Mouse (Mus musculus) kidney, embryonic 14.5 days (tissue): ENCODE measurements around the gene Zbtb34. TPM values are rescaled to one million over a fixed set of nuclear protein-coding genes. Genes with fewer than 3 reads are reported as not detected.

Experiments used
- ATAC-seq: fragments of 200-750 bp; cut with Nextera tagmentation; 2 replicates; pipeline ENCODE4 v1.8.0; 2017; ENCODE audit warnings: moderate number of reproducible peaks, mild to moderate bottlenecking, moderate TSS enrichment, moderate library complexity; ENCODE audit not compliant: low FRiP score, low TSS enrichment
- H3K27ac ChIP-seq: fragments of 300-500 bp; sonication (generic); 2 replicates; pipeline ENCODE4 v1.5.1; 2014; ENCODE audit warnings: low read depth, mild to moderate bottlenecking, low read length, moderate library complexity, mixed read lengths
- H3K27me3 ChIP-seq: fragments of 300-500 bp; sonication (generic); 2 replicates; pipeline ENCODE4 v1.6.1; 2014; ENCODE audit warnings: mild to moderate bottlenecking, low read length; ENCODE audit not compliant: control insufficient read depth, insufficient read depth
- H3K36me3 ChIP-seq: fragments of 300-500 bp; sonication (generic); 2 replicates; pipeline ENCODE4 v1.6.1; 2014; ENCODE audit warnings: low read length, mixed read lengths; ENCODE audit not compliant: control insufficient read depth, insufficient read depth
- H3K4me1 ChIP-seq: fragments of 300-500 bp; sonication (generic); 2 replicates; pipeline ENCODE4 v1.6.1; 2014; ENCODE audit warnings: low read length, mixed read lengths; ENCODE audit not compliant: control insufficient read depth, insufficient read depth
- H3K4me2 ChIP-seq: fragments of 300-500 bp; sonication (generic); replicated peaks from 2 replicates; pipeline ENCODE4 v1.6.1; 2014; ENCODE audit warnings: low read depth, mild to moderate bottlenecking, low read length
- H3K4me3 ChIP-seq: fragments of 300-500 bp; sonication (generic); 2 replicates; pipeline ENCODE4 v1.5.1; 2014; ENCODE audit warnings: mild to moderate bottlenecking, low read length
- H3K9ac ChIP-seq: fragments of 300-500 bp; sonication (generic); 2 replicates; pipeline ENCODE4 v1.6.1; 2014; ENCODE audit warnings: low read depth, mild to moderate bottlenecking, low read length, moderate library complexity
- H3K9me3 ChIP-seq: fragments of 300-500 bp; sonication (generic); 2 replicates; pipeline ENCODE4 v1.6.1; 2016; ENCODE audit warnings: low read length; ENCODE audit not compliant: control insufficient read depth
- WGBS: fragments of 180-500 bp; shearing (Covaris S2); extraction: QIAGEN DNeasy Blood & Tissue Kit; methylation state at CpG from one replicate; pipeline ENCODE4 v1.1.7; 2014; 5-methylcytosine and 5-hydroxymethylcytosine counted together
- polyA plus RNA-seq: library from polyadenylated mRNA; unstranded; fragments of >200 nt; fragmentation: Nextera tagmentation; extraction: Ambion mirVana; gene quantifications from 2 replicates; pipeline ENCODE4 v1.2.1, GENCODE M21; 2014

Gene Zbtb34
- polyA plus RNA-seq, 1 experiment from 2014 or later, result 8.1 TPM

DNA sequence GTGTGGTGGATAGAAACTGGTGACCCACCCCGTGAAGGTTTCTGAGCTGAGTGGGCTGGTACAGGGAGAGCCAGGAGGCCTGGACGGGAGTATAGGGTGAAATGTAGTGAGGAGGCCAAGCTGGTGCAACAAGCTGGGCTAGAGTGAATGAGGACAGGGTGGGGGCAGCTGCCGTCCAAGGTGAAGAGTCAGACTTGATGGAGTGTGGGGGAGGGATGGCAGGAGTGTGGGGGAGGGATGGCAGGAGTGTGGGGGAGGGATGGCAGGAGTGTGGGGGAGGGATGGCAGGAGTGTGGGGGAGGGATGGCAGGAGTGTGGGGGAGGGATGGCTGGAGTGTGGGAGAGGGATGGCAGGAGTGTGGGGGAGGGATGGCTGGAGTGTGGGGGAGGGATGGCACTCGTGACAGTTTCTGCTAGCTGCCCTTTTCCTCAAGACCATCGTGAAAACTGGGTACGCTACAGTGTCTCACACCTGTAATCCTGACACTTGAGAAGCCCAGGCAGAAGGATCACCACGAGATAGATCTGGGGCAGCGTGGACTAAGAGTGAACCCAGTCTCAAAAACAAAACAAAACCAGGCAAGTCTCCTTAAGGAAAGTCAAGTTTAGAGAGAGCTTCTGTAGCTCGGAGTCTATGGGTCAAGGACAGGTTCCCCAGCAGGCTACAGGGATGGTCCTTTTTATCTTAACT lies 9.0 kb upstream of the Zbtb34 start:
- Histone ChIP-seq H3K4me3 (no peak overlapping the region), H3K9me3 (no peaks in the 10 kb centered on the region), H3K27me3 (no peaks in the 10 kb centered on the region), H3K4me1 (no peaks in the 10 kb centered on the region), H3K36me3 (no peaks in the 10 kb centered on the region), H3K27ac (no peak overlapping the region), H3K4me2 (0 out of 2 replicates have a peak overlapping the region, but pooled peaks have one; percentile 5), H3K9ac (no peak overlapping the region)
- peak; percentile 68 for ATAC-seq
- WGBS, result 10% methylated on average over 9 of the region's 9 CpGs

GRCm38 (mm10) chr2:33439471-33439881 lies 8.4 kb upstream of the Zbtb34 start:
- ATAC-seq, result 0 out of 2 replicates have a peak, but pooled peaks have one; percentile 9
- Histone ChIP-seq H3K9ac (no peak overlapping the region), H3K4me3 (no peak overlapping the region), H3K36me3 (no peaks in the 10 kb centered on the region), H3K27me3 (no peaks in the 10 kb centered on the region), H3K4me2 (0 out of 2 replicates have a peak overlapping the region, but pooled peaks have one; percentile 5), H3K27ac (no peak overlapping the region), H3K9me3 (no peaks in the 10 kb centered on the region), H3K4me1 (no peaks in the 10 kb centered on the region)
- 9% methylated on average over 8 of the region's 8 CpGs for WGBS

- no peaks in the 10 kb centered on the region for H3K4me1 ChIP-seq
These were observed 7.3 kb upstream of the Zbtb34 start for GRCm38 (mm10) chr2:33438377-33438776.

GRCm38 (mm10) chr2:33437184-33437583 lies 6.1 kb upstream of the Zbtb34 start:
- Histone ChIP-seq H3K4me3 (no peak overlapping the region), H3K27ac (no peak overlapping the region), H3K4me2 (no peak overlapping the region), H3K9ac (no peak overlapping the region), H3K27me3 (no peaks in the 10 kb centered on the region), H3K36me3 (no peaks in the 10 kb centered on the region), H3K9me3 (no peaks in the 10 kb centered on the region), H3K4me1 (no peaks in the 10 kb centered on the region)
- ATAC-seq, result no peak
- WGBS, result 55% methylated on average over 11 of the region's 11 CpGs

More at GRCm38 (mm10) chr2:33438377-33438776, 7.3 kb upstream of the Zbtb34 start:
- Histone ChIP-seq H3K27ac (no peak overlapping the region), H3K36me3 (no peaks in the 10 kb centered on the region), H3K4me3 (no peak overlapping the region), H3K4me2 (no peak overlapping the region), H3K9ac (no peak overlapping the region), H3K27me3 (no peaks in the 10 kb centered on the region), H3K9me3 (no peaks in the 10 kb centered on the region)
- WGBS, result 43% methylated on average over 2 of the region's 2 CpGs
- no peak for ATAC-seq

GRCm38 (mm10) chr2:33436035-33436580 lies 5.0 kb upstream of the Zbtb34 start:
- WGBS, result 1% methylated on average over 16 of the region's 16 CpGs
- no peak overlapping the region for H3K27ac ChIP-seq

GRCm38 (mm10) chr2:33435036-33435650 lies 4.0 kb upstream of the Zbtb34 start:
- Histone ChIP-seq H3K27me3 (no peaks in the 10 kb centered on the region), H3K9me3 (no peaks in the 10 kb centered on the region), H3K4me1 (peaks cover 3% of the 10 kb centered on the region), H3K4me3 (no peak overlapping the region), H3K27ac (no peak overlapping the region), H3K9ac (no peak overlapping the region), H3K4me2 (no peak overlapping the region), H3K36me3 (no peaks in the 10 kb centered on the region)
- no peak for ATAC-seq
- 45% methylated on average over 8 of the region's 8 CpGs for WGBS

More at GRCm38 (mm10) chr2:33436035-33436580, 5.0 kb upstream of the Zbtb34 start:
- H3K4me2 ChIP-seq, result peak overlapping the region; percentile 38
- H3K27me3 ChIP-seq, result no peaks in the 10 kb centered on the region
- H3K4me3 ChIP-seq, result 0 out of 2 replicates have a peak overlapping the region, but pooled peaks have one; percentile 12
- ATAC-seq, result no peak
- H3K4me1 ChIP-seq, result no peaks in the 10 kb centered on the region
- no peaks in the 10 kb centered on the region for H3K9me3 ChIP-seq
- H3K9ac ChIP-seq, result peak overlapping the region; percentile 14; the same call in 1 of the 2 replicates
- no peaks in the 10 kb centered on the region for H3K36me3 ChIP-seq

DNA sequence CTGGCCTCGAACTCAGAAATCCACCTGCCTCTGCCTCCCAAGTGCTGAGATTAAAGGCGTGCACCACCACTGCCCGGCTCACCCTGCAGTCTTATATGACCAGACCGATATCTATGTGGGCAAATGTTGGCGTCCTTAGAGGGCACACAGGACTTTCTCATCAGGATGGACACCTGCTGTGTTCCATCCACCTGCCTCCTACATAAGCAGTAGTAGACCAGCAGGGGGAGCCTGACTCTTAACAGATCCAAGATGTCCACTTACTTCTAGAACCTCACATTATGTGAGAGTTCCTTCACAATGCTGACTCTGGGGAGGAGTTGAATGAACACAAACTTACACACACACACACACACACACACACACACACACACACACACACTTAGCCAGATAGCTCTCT lies 1.8 kb upstream of the Zbtb34 start:
- no peak for ATAC-seq
- Histone ChIP-seq H3K36me3 (no peaks in the 10 kb centered on the region), H3K9me3 (no peaks in the 10 kb centered on the region), H3K9ac (no peak overlapping the region), H3K4me1 (peaks cover 14% of the 10 kb centered on the region), H3K27me3 (no peaks in the 10 kb centered on the region), H3K4me3 (no peak overlapping the region), H3K4me2 (no peak overlapping the region), H3K27ac (no peak overlapping the region)
- 68% methylated on average over 5 of the region's 5 CpGs for WGBS

GRCm38 (mm10) chr2:33430081-33430770 lies 898 bp downstream of the Zbtb34 start:
- 9% methylated on average over 13 of the region's 13 CpGs for WGBS
- no peaks in the 10 kb centered on the region for H3K27me3 ChIP-seq
- peak overlapping the region; percentile 9; the same call in 1 of the 2 replicates for H3K27ac ChIP-seq
- H3K36me3 ChIP-seq, result peaks cover 13% of the 10 kb centered on the region; the same call in 1 of the 2 replicates
- H3K4me3 ChIP-seq, result peak overlapping the region; percentile 89
- no peaks in the 10 kb centered on the region for H3K9me3 ChIP-seq
- peak overlapping the region; percentile 66 for H3K4me2 ChIP-seq
- H3K4me1 ChIP-seq, result peaks cover 14% of the 10 kb centered on the region
- H3K9ac ChIP-seq, result peak overlapping the region; percentile 95
- 0 out of 2 replicates have a peak, but pooled peaks have one; percentile 1 for ATAC-seq
